Comparison of ENCODE assay signal across 25 mouse cellular contexts in genomic region chr17:35101161-35101560, GRCm38 (mm10). TPM values are rescaled to one million over a fixed set of nuclear protein-coding genes. Genes with fewer than 3 reads are reported as not detected.
DNase-seq lines count a peak whose midpoint lies in the region; ATAC-seq and TF ChIP-seq lines count a peak whose summit lies in the region.
"Had no signal": no experiment of that assay in that cellular context is flagged by ENCODE, and none has a peak within 500 bp of the region (broad histone marks: within the 10 kb centered on the region; RNA-seq: fewer than 3 reads in every experiment).

No protein-coding gene starts in this region.

- no peak for TF ChIP-seq POLR2A in cerebellum, adult 2 months (IDR thresholded peaks at IDR 0.05; ENCODE audit: borderline replicate concordance, insufficient read depth, low read length)

- H3K27ac ChIP-seq in cerebellum, adult 2 months (ENCODE audit: insufficient read depth, low read length) = peak overlapping the region; percentile 29
- peak overlapping the region; percentile 63 for H3K27ac ChIP-seq in kidney, embryonic 15.5 days
- H3K27ac ChIP-seq: forebrain, embryonic 13.5 days; hindbrain, embryonic 12.5 days had no signal

- ATAC-seq in cerebellum, adult (ENCODE audit: insufficient number of reproducible peaks, low FRiP score, low TSS enrichment) = no peak
- no peak for ATAC-seq in kidney, embryonic 15.5 days (replicated peaks; ENCODE audit: low FRiP score)
- ATAC-seq: forebrain, embryonic 13.5 days; hindbrain, embryonic 16.5 days; inflammation-experienced regulatory T-cells, adult 6 months had no signal

- H3K4me1 ChIP-seq in cerebellum, adult 2 months (ENCODE audit: control insufficient read depth, insufficient read depth, low read length) = peaks cover 80% of the 10 kb centered on the region
- H3K4me1 ChIP-seq in kidney, embryonic 15.5 days = peaks cover 54% of the 10 kb centered on the region

- no peaks in the 10 kb centered on the region for H3K9me3 ChIP-seq in kidney, embryonic 15.5 days (replicated peaks)
- H3K9me3 ChIP-seq: forebrain, embryonic 13.5 days; G1E; hindbrain, embryonic 12.5 days had no signal

- H3K9ac ChIP-seq in kidney, embryonic 15.5 days = no peak overlapping the region
- H3K9ac ChIP-seq: forebrain, embryonic 13.5 days; hindbrain, embryonic 12.5 days had no signal

- no peak overlapping the region for H3K4me2 ChIP-seq in kidney, embryonic 15.5 days
- H3K4me2 ChIP-seq: forebrain, embryonic 13.5 days; hindbrain, embryonic 12.5 days had no signal

- H3K36me3 ChIP-seq in kidney, embryonic 15.5 days = peaks cover 74% of the 10 kb centered on the region

- WGBS in cerebellum, adult 2 months = 30% methylated on average over 11 of the region's 11 CpGs
- 74% methylated on average over 11 of the region's 11 CpGs for WGBS in kidney, embryonic 15.5 days

- no peaks in the 10 kb centered on the region for H3K27me3 ChIP-seq in cerebellum, adult 2 months (ENCODE audit: control insufficient read depth, insufficient read depth, low read length)
- H3K27me3 ChIP-seq in kidney, embryonic 15.5 days = no peaks in the 10 kb centered on the region
- H3K27me3 ChIP-seq: forebrain, embryonic 13.5 days; hindbrain, embryonic 12.5 days had no signal

- DNase-seq in cerebellum, adult 2 months = no peak
- no peak for DNase-seq in kidney, adult 18-20 months
- peak; percentile 72 for DNase-seq in adrenal gland, postnatal 14 days
- DNase-seq in adrenal gland, postnatal 25 days = peak; percentile 30
- no peak for DNase-seq in lung, postnatal 36 days
- DNase-seq: cerebellum, adult 11-12 months; cerebellum, adult 9-11 months; cerebellum, postnatal 36 days; gastrocnemius, adult 2 months; gastrocnemius, postnatal 25 days; heart, postnatal 10 days; heart, postnatal 4 days; kidney, adult 2 months had no signal

- no peak overlapping the region for H3K4me3 ChIP-seq in cerebellum, adult 2 months (replicated peaks; ENCODE audit: insufficient read depth, low read depth, low read length)
- H3K4me3 ChIP-seq in kidney, embryonic 15.5 days (replicated peaks) = no peak overlapping the region
- H3K4me3 ChIP-seq: forebrain, embryonic 13.5 days; gastrocnemius, adult 2 months; hindbrain, embryonic 12.5 days had no signal

- no peak for TF ChIP-seq CTCF in cerebellum, adult 2 months (IDR thresholded peaks at IDR 0.05; ENCODE audit: borderline replicate concordance, insufficient read depth, low read depth, low read length)

RNA-seq across cellular contexts. Expression of gene Ly6g5c, which starts 6.9 kb away (rescaled TPM):
- polyA plus RNA-seq in cerebellum, adult 2 months (2012; rRNA removed) = 0.28 TPM in 1 of 2 replicates, not detected in the other
- not detected in 2 replicates for polyA plus RNA-seq in kidney, embryonic 15.5 days (2015; fragmentation: Nextera tagmentation; extraction: Ambion mirVana)
- total RNA-seq in adrenal gland, postnatal 14 days (2021) = not detected in 2 replicates
- total RNA-seq in adrenal gland, postnatal 25 days (2021) = not detected in 2 replicates
- total RNA-seq: G1E; gastrocnemius, adult 2 months; gastrocnemius, postnatal 25 days; granulocyte monocyte progenitor cell, adult 5-6 weeks; heart, adult 8-10 months; heart, postnatal 10 days; heart, postnatal 4 days had no signal
- polyA plus RNA-seq: brain, embryonic 14.5 days; embryonic facial prominence, embryonic 14.5 days; forebrain, embryonic 13.5 days; G1E; heart, embryonic 14.5 days; hindbrain, embryonic 12.5 days; hindbrain, embryonic 16.5 days; inflammation-experienced regulatory T-cells, adult 6 months; kidney, adult 2 months had no signal

RNA-seq across cellular contexts. Expression of gene Abhd16a, which starts 12.1 kb away (rescaled TPM):
- polyA plus RNA-seq in cerebellum, adult 2 months (2012; rRNA removed) = 337 and 394 TPM in 2 replicates
- 94.7 and 103 TPM in 2 replicates for polyA plus RNA-seq in kidney, embryonic 15.5 days (2015; fragmentation: Nextera tagmentation; extraction: Ambion mirVana)
- 69.7 and 76.3 TPM in 2 replicates for total RNA-seq in adrenal gland, postnatal 14 days (2021)
- total RNA-seq in adrenal gland, postnatal 25 days (2021) = 67.1 and 84.9 TPM in 2 replicates

RNA-seq across cellular contexts. Expression of gene Ly6g5b, which starts 14.1 kb away (rescaled TPM):
- 2.2 and 3.4 TPM in 2 replicates for polyA plus RNA-seq in cerebellum, adult 2 months (2012; rRNA removed)
- polyA plus RNA-seq in kidney, embryonic 15.5 days (2015; fragmentation: Nextera tagmentation; extraction: Ambion mirVana) = 0.99 and 1.9 TPM in 2 replicates
- total RNA-seq in adrenal gland, postnatal 14 days (2021) = 0.33 and 1.1 TPM in 2 replicates
- total RNA-seq in adrenal gland, postnatal 25 days (2021) = 0.30 and 0.81 TPM in 2 replicates
- total RNA-seq: gastrocnemius, postnatal 25 days; granulocyte monocyte progenitor cell, adult 5-6 weeks; heart, adult 8-10 months had no signal

RNA-seq across cellular contexts. Expression of gene Ly6g6f, which starts 15.8 kb away (rescaled TPM):
- 0.86 and 1.1 TPM in 2 replicates for polyA plus RNA-seq in cerebellum, adult 2 months (2012; rRNA removed)
- polyA plus RNA-seq in kidney, embryonic 15.5 days (2015; fragmentation: Nextera tagmentation; extraction: Ambion mirVana) = not detected in 2 replicates
- not detected in 2 replicates for total RNA-seq in adrenal gland, postnatal 14 days (2021)
- total RNA-seq in adrenal gland, postnatal 25 days (2021) = not detected in 2 replicates
- total RNA-seq: gastrocnemius, adult 2 months; gastrocnemius, postnatal 25 days; granulocyte monocyte progenitor cell, adult 5-6 weeks; heart, postnatal 10 days; heart, postnatal 4 days had no signal
- polyA plus RNA-seq: embryonic facial prominence, embryonic 14.5 days; heart, embryonic 14.5 days; hindbrain, embryonic 16.5 days; inflammation-experienced regulatory T-cells, adult 6 months; kidney, adult 2 months had no signal

RNA-seq across cellular contexts. Expression of gene Gpank1, which starts 20.1 kb away (rescaled TPM):
- polyA plus RNA-seq in cerebellum, adult 2 months (2012; rRNA removed) = 32.7 TPM in 2 replicates
- polyA plus RNA-seq in kidney, embryonic 15.5 days (2015; fragmentation: Nextera tagmentation; extraction: Ambion mirVana) = 19.0 and 20.3 TPM in 2 replicates
- 11.3 and 12.3 TPM in 2 replicates for total RNA-seq in adrenal gland, postnatal 14 days (2021)
- 19.0 and 19.4 TPM in 2 replicates for total RNA-seq in adrenal gland, postnatal 25 days (2021)

Comparison
In these comparisons a context has a peak if more than half of its experiments do, and no peak if none do; other contexts are left out.
1. DNase-seq: peak in adrenal gland, postnatal 14 days (single experiment) and adrenal gland, postnatal 25 days (single experiment); none in cerebellum, adult 2 months (0 of 2), kidney, adult 18-20 months (single experiment) and lung, postnatal 36 days (single experiment).